Mouse (Mus musculus) liver, embryonic 15.5 days (tissue): ENCODE measurements around the gene Hist1h2bq. TPM values are rescaled to one million over a fixed set of nuclear protein-coding genes. Genes with fewer than 3 reads are reported as not detected.
A peak's percentile ranks its signal among the peaks of the same experiment; 100 is the strongest.
"Not testable (repeated sequence)": the region's sequence is repeated elsewhere in the genome, so short reads cannot be mapped to it uniquely, and the experiment has no call there.

ENCODE experiments used
- ATAC-seq: fragments of 200-750 bp; cut with Nextera tagmentation; 2 replicates; pipeline ENCODE4 v1.8.0; 2017; ENCODE audit warnings: moderate number of reproducible peaks, mild to moderate bottlenecking, moderate library complexity; ENCODE audit not compliant: insufficient read depth
- H3K27ac ChIP-seq: fragments of 300-500 bp; sonication (generic); replicated peaks from 2 replicates; pipeline ENCODE4 v1.5.1; 2015; ENCODE audit warnings: mild to moderate bottlenecking, inconsistent platforms
- H3K27me3 ChIP-seq: fragments of 300-500 bp; sonication (generic); 2 replicates; pipeline ENCODE4 v1.6.1; 2015; ENCODE audit warnings: mild to moderate bottlenecking, inconsistent platforms
- H3K36me3 ChIP-seq: fragments of 300-500 bp; sonication (generic); replicated peaks from 2 replicates; pipeline ENCODE4 v1.6.1; 2015; ENCODE audit warnings: moderate library complexity, mild to moderate bottlenecking, inconsistent platforms
- H3K4me1 ChIP-seq: fragments of 300-500 bp; sonication (generic); replicated peaks from 2 replicates; pipeline ENCODE4 v1.6.1; 2015; ENCODE audit warnings: inconsistent platforms
- H3K4me2 ChIP-seq: fragments of 300-500 bp; sonication (generic); 2 replicates; pipeline ENCODE4 v1.6.1; 2015; ENCODE audit warnings: moderate library complexity, mild to moderate bottlenecking, inconsistent platforms
- H3K4me3 ChIP-seq: fragments of 300-500 bp; sonication (generic); replicated peaks from 2 replicates; pipeline ENCODE4 v1.5.1; 2015; ENCODE audit warnings: mild to moderate bottlenecking, inconsistent platforms
- H3K9ac ChIP-seq: fragments of 300-500 bp; sonication (generic); 2 replicates; pipeline ENCODE4 v1.6.1; 2015; ENCODE audit warnings: moderate library complexity, mild to moderate bottlenecking, inconsistent platforms
- H3K9me3 ChIP-seq: fragments of 300-500 bp; sonication (generic); replicated peaks from 2 replicates; pipeline ENCODE4 v1.6.1; 2016; ENCODE audit warnings: inconsistent platforms
- WGBS: fragments of 180-500 bp; shearing (Covaris S2); methylation state at CpG from one replicate; pipeline ENCODE4 v1.1.7; 2015; ENCODE audit warnings: mixed read lengths; ENCODE audit not compliant: insufficient replicate concordance; 5-methylcytosine and 5-hydroxymethylcytosine counted together
- polyA plus RNA-seq: library from polyadenylated mRNA; unstranded; fragments of >200 nt; fragmentation: Nextera tagmentation; extraction: Ambion mirVana; gene quantifications from 2 replicates; pipeline ENCODE4 v1.2.1, GENCODE M21; 2015

Hist1h2bq gene
- polyA plus RNA-seq, 1 experiment from 2014 or later = 27.6 TPM

DNA sequence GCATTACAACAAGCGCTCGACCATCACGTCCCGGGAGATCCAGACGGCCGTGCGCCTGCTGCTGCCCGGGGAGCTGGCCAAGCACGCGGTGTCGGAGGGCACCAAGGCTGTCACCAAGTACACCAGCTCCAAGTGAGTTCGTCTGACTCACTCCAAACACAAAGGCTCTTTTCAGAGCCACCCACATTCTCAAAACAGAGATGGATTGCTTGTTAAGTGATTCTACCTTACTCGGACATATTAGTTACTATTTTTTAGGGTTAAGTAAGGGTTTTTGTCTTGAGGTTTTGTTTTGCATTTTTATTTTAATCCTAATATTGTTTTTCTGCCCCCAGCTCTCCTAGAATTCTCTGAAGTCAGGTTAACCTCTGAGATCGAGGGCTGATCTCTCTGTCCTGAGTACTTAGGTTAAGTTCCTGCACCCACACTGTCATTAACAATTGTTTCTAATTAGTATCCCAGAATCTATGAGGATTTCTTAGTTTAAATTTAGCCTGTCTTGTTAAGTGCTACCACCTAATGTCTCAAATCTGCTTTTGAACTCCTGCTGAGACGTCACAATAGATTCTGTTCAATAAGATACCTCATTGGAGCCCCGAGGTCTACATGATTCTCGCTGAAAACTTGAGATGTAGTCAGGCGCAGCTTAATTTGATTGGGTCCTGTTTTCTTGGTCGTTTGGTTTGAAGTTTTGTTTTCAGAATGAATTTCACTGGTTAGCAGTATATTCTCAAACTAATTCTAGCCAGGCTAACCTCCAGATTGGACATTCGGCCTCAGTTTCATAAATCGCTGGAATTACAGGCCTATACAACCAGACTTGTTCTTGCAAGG, 22.0 kb downstream of the Hist1h2bq start:
- Histone ChIP-seq H3K9me3 (no peaks in the 10 kb centered on the region), H3K9ac (peak overlapping the region; percentile 65), H3K27me3 (no peaks in the 10 kb centered on the region), H3K4me3 (peak overlapping the region; percentile 50), H3K36me3 (no peaks in the 10 kb centered on the region), H3K4me2 (peak overlapping the region; percentile 73), H3K4me1 (peaks cover 50% of the 10 kb centered on the region), H3K27ac (peak overlapping the region; percentile 100)
- 14% methylated on average over 18 of the region's 21 CpGs for WGBS
- peak; percentile 23 for ATAC-seq

DNA sequence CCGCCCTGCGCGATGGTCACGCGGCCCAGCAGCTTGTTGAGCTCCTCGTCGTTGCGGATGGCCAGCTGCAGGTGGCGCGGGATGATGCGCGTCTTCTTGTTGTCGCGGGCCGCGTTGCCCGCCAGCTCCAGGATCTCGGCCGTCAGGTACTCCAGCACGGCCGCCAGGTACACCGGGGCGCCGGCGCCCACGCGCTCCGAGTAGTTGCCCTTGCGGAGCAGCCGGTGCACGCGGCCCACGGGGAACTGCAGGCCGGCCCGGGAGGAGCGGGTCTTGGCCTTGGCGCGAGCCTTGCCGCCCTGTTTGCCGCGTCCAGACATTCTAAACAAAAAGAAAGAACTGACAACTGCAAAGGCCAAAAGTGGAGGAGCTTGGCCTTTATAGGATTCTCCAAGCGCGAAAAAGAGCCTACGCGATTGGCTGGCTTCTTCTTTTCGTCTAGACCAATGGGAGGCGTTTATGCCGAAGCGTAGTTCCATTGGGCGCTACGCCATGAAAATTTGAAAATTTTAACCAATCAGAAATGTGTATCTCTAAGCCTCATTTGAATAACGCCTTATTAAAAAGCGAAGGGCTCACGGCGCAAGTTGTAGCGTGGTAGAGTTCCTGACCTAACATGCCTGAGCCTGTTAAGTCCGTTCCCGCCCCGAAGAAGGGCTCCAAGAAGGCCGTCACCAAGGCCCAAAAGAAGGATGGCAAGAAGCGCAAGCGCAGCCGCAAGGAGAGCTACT, 22.9 kb downstream of the Hist1h2bq start, which contains the start of the genes Hist1h2an and Hist1h2bp:
TSS of gene Hist1h2an (minus strand) at position 320 of the 731 bp plus-strand sequence.
TSS of gene Hist1h2bp (plus strand) at position 563 of the 731 bp plus-strand sequence.
- not testable (repeated sequence) for H3K36me3 ChIP-seq, H3K27me3 ChIP-seq, H3K9me3 ChIP-seq
- Histone ChIP-seq H3K4me2 (peak within 1 kb of the TSS; percentile 73), H3K27ac (peak within 1 kb of the TSS; percentile 100), H3K9ac (peak within 1 kb of the TSS; percentile 65), H3K4me3 (peak within 1 kb of the TSS; percentile 50), H3K4me1 (peaks cover 57% of the 10 kb centered on the region)
- peak; percentile 85 for ATAC-seq
- under 1% methylated on average over 37 of the region's 63 CpGs for WGBS

DNA sequence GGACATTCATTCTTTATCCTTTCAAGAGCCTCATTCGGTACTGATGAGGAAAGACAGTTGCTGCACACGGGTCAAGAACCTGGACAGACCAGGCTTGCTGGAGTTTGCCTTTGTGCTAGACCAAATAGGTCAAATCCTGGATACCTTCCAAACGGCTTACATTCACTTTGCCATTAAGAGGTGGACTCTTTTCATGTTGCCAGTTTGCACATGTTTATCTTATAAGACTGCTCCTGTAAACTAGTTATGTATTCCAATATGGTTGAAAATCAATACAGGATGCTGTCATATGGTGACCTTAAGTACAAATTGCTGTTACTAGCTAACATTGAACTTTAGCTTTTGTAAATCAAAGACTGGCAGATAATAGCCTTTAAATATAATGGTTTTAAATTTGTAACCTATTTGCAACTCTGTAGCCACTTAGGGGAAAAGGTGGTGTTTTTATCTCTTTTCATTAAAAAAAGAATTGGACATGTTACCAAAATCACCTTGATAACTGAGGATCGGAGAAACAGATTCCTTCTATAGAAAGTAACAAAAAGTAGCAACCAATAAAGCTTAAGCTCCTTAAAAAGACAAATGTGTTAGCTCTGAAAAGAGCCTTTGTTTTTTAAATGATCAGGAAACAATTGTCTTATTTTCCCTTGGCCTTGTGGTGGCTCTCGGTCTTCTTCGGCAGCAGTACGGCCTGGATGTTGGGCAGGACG, 23.7 kb downstream of the Hist1h2bq start:
- no peaks in the 10 kb centered on the region for H3K27me3 ChIP-seq
- peak overlapping the region; percentile 50 for H3K4me3 ChIP-seq
- H3K4me2 ChIP-seq = peak overlapping the region; percentile 73
- no peak for ATAC-seq
- no peaks in the 10 kb centered on the region for H3K9me3 ChIP-seq
- H3K4me1 ChIP-seq = peaks cover 61% of the 10 kb centered on the region
- 3% methylated on average over 8 of the region's 8 CpGs for WGBS
- H3K36me3 ChIP-seq = no peaks in the 10 kb centered on the region
- peak overlapping the region; percentile 100 for H3K27ac ChIP-seq
- peak overlapping the region; percentile 58 for H3K9ac ChIP-seq

DNA sequence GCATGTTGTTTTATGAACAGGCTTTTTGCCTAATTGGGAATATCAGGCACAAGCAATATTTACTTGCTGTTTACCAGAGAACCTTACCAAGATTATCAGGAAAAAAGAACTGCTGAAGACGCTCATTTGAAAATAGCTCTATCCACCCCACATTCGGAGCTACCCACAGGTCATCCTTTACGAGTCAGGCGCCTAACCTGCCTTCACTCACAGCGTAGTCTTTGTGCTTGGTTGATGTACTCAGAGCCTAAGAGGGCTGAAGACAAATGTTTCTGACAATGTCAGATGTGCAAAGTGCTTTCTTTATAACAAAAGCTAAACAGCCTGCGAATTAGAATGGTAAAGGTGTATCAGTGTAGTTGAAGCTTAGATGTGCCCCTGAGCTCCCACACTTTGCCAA, 25.7 kb downstream of the Hist1h2bq start:
- H3K36me3 ChIP-seq = no peaks in the 10 kb centered on the region
- H3K4me1 ChIP-seq = peaks cover 60% of the 10 kb centered on the region
- 52% methylated on average over 6 of the region's 6 CpGs for WGBS
- H3K27ac ChIP-seq = peak overlapping the region; percentile 100
- no peaks in the 10 kb centered on the region for H3K9me3 ChIP-seq
- H3K9ac ChIP-seq = peak overlapping the region; percentile 59
- no peaks in the 10 kb centered on the region for H3K27me3 ChIP-seq
- peak overlapping the region; percentile 53; the same call in 1 of the 2 replicates for H3K4me3 ChIP-seq
- no peak for ATAC-seq
- H3K4me2 ChIP-seq = peak overlapping the region; percentile 73

DNA sequence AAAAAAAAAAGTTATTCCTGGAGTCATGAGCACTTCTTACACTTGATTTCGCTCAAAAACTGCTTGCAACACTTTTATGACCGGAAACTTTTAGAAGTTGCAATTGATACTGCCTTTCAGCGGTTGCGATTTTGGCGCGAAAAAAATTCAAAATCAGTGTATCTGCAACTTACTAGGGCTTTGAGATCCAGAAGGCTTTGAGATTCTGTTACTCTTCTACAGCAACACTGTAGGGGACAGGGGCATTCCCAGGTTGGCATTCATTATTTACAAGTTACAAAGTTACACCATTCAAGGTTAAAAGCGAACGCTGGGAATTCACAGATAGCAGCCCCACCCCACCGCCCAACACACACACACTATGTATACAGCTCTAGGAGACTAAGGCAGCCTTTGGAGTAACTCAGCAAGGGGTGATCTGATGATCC, 26.2 kb downstream of the Hist1h2bq start:
- H3K4me1 ChIP-seq = peaks cover 56% of the 10 kb centered on the region
- H3K36me3 ChIP-seq = no peaks in the 10 kb centered on the region
- ATAC-seq = no peak
- WGBS = 2% methylated on average over 9 of the region's 9 CpGs
- peak overlapping the region; percentile 100 for H3K27ac ChIP-seq
- H3K4me3 ChIP-seq = peak overlapping the region; percentile 53
- no peaks in the 10 kb centered on the region for H3K9me3 ChIP-seq
- H3K9ac ChIP-seq = peak overlapping the region; percentile 59
- H3K27me3 ChIP-seq = no peaks in the 10 kb centered on the region
- H3K4me2 ChIP-seq = peak overlapping the region; percentile 73

DNA sequence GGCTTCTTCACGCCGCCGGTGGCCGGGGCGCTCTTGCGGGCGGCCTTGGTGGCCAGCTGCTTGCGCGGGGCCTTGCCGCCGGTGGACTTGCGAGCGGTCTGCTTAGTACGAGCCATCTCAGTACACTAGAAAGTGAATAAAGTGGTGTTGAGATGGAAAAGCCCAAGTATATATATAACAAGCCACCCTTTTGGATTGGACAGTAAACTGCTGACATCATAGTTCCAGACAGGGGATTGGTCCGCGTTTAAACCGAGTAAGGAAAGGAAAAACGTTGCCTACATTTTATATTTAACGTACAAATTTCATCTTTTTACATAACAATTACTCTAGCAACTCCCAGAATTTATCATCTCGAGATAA, 26.8 kb downstream of the Hist1h2bq start, which contains the start of gene Hist1h3i:
TSS of gene Hist1h3i (minus strand) at position 116 of the 363 bp plus-strand sequence.
- ATAC-seq = peak; percentile 35
- peak within 1 kb of the TSS; percentile 53 for H3K4me3 ChIP-seq
- peak within 1 kb of the TSS; percentile 73 for H3K4me2 ChIP-seq
- WGBS = under 1% methylated on average over 15 of the region's 20 CpGs
- H3K9me3 ChIP-seq = no peaks in the 10 kb centered on the region
- H3K27me3 ChIP-seq = no peaks in the 10 kb centered on the region
- peaks cover 51% of the 10 kb centered on the region for H3K4me1 ChIP-seq
- peak within 1 kb of the TSS; percentile 100 for H3K27ac ChIP-seq
- no peaks in the 10 kb centered on the region for H3K36me3 ChIP-seq
- H3K9ac ChIP-seq = peak within 1 kb of the TSS; percentile 70

DNA sequence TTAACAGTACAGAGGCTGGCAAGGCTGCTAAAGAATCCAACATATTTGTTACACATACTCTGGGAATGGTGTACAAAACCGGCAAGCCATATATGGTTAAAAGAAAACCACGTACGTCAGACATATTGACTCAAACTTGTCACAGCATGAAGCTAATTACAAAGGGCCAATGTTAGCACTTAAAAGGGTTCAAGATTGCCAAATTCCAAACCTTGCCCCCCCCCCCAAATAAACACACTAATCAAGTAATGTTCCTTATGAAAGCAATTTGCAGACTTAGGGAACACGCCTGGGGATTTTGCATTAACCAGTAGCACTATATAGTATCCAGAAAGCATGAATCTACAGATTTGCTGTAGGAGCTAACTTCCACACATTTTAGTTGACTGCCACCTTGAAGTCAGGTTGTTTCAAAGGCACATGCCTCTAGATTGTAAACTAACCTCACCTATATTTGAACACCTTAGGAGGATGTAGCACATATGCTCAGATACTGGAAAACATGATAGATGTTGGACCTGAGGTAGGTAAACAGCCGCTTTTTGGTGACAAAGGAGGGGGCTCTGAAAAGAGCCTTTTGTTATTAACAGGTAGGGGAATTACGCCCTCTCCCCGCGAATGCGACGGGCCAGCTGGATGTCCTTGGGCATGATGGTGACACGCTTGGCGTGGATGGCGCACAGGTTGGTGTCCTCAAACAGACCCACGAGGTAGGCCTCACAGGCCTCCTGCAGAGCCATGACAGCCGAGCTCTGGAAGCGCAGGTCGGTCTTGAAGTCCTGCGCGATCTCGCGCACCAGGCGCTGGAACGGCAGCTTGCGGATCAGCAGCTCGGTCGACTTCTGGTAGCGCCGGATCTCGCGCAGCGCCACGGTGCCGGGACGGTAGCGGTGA, 27.4 kb downstream of the Hist1h2bq start:
- H3K9me3 ChIP-seq, H3K27me3 ChIP-seq, H3K36me3 ChIP-seq: not testable (repeated sequence)
- Histone ChIP-seq H3K4me3 (peak overlapping the region; percentile 53), H3K9ac (peak overlapping the region; percentile 70), H3K4me1 (peaks cover 52% of the 10 kb centered on the region), H3K4me2 (peak overlapping the region; percentile 73), H3K27ac (peak overlapping the region; percentile 100)
- WGBS = under 1% methylated on average over 21 of the region's 35 CpGs
- peak; percentile 5 for ATAC-seq

DNA sequence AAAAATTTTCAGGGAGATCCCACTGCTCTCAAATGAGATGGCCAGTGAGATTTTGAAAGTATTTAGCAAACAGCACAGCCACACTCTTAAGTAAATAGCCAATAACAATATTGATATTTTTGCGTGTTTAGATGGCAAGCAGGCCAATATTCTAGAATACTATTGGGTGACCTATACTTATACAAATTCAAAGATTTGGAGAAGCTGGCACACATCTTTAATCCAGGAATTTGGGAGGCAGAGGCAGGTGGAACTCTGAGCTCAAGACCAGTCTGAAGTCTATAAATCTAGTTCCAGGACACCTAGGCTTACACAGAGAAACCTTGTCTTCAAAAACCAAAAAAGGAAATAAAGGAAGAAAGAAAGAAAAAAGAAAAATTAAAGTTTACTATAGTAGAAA, 28.4 kb downstream of the Hist1h2bq start:
- peak overlapping the region; percentile 79 for H3K4me2 ChIP-seq
- WGBS = 78% methylated on average over 1 of the region's 1 CpGs
- H3K27ac ChIP-seq = peak overlapping the region; percentile 100
- H3K36me3 ChIP-seq = no peaks in the 10 kb centered on the region
- H3K4me1 ChIP-seq = peaks cover 62% of the 10 kb centered on the region
- peak overlapping the region; percentile 32 for H3K4me3 ChIP-seq
- H3K27me3 ChIP-seq = no peaks in the 10 kb centered on the region
- no peaks in the 10 kb centered on the region for H3K9me3 ChIP-seq
- no peak overlapping the region for H3K9ac ChIP-seq
- no peak for ATAC-seq

DNA sequence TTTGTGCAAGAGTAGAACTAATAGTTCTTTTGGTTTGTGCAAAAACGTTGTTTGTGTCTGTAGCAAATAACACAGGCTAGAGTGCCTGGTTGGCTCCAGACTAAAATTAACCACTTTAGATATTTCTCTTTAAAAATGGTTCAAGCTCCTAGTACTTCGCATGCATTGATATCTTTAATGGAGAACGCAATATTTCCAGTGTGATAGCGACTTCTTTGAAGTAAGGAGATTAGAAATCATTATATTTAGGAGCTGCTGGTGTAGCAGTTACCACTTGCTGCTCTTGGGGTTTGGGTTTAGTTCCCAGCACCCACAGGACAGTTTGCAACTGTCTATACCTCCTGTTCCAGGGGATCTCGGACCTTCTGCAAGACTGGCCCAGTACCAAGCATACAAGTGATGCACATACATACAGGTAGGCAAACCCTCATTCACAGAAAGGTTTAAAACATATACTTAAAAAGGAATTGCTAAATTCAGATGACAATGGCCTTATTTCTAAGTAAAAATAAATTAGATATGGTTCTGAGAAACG, 28.9 kb downstream of the Hist1h2bq start:
- ATAC-seq = no peak
- WGBS = 36% methylated on average over 6 of the region's 6 CpGs
- Histone ChIP-seq H3K36me3 (no peaks in the 10 kb centered on the region), H3K9me3 (no peaks in the 10 kb centered on the region), H3K4me3 (peak overlapping the region; percentile 66), H3K4me1 (peaks cover 66% of the 10 kb centered on the region), H3K27me3 (no peaks in the 10 kb centered on the region), H3K27ac (peak overlapping the region; percentile 100), H3K4me2 (peak overlapping the region; percentile 79), H3K9ac (peak overlapping the region; percentile 81)
